Mouse (Mus musculus): Measurements from ENCODE around the gene Olfr228.

GRCm38 (mm10) chr2:86530991-86531390 lies 43.8 kb upstream of the Olfr228 start:
- TF ChIP-seq CTCF (IDR thresholded peaks at IDR 0.05; ENCODE audit: control insufficient read depth, insufficient read depth, low read length) (no peak), POLR2A (IDR thresholded peaks at IDR 0.05; ENCODE audit: borderline replicate concordance, control insufficient read depth, low read depth, low read length) (no peak)

Data from bone marrow, adult 2 months (tissue).